23 mouse cellular contexts compared by ENCODE assay signal in genomic region chr13:60146231-60146630, GRCm38 (mm10). TPM values are rescaled to one million over a fixed set of nuclear protein-coding genes. Genes with fewer than 3 reads are reported as not detected.
DNase-seq lines count a peak whose midpoint lies in the region; ATAC-seq lines count a peak whose summit lies in the region.
"Had no signal": no experiment of that assay in that cellular context is flagged by ENCODE, and none has a peak within 500 bp of the region (broad histone marks: within the 10 kb centered on the region; RNA-seq: fewer than 3 reads in every experiment).

No protein-coding gene starts in this region.

- WGBS in hindbrain, embryonic 11.5 days = 28% methylated on average over 3 of the region's 3 CpGs
- 42% methylated on average over 3 of the region's 3 CpGs for WGBS in hindbrain, embryonic 16.5 days
- WGBS in midbrain, embryonic 11.5 days = 30% methylated on average over 3 of the region's 3 CpGs
- 27% methylated on average over 3 of the region's 3 CpGs for WGBS in midbrain, embryonic 13.5 days
- 45% methylated on average over 3 of the region's 3 CpGs for WGBS in embryonic facial prominence, embryonic 10.5 days
- 42% methylated on average over 3 of the region's 3 CpGs for whole genome bisulfite sequencing in embryonic facial prominence, embryonic 13.5 days

- no peak for ATAC-seq in hindbrain, embryonic 11.5 days (ENCODE audit: low FRiP score)
- no peak for ATAC-seq in hindbrain, embryonic 16.5 days
- ATAC-seq in midbrain, embryonic 11.5 days (ENCODE audit: low FRiP score) = no peak
- ATAC-seq in midbrain, embryonic 13.5 days = no peak
- ATAC-seq in embryonic facial prominence, embryonic 13.5 days (ENCODE audit: insufficient number of reproducible peaks, insufficient read depth, low FRiP score, low TSS enrichment, low read depth) = no peak
- ATAC-seq: CD4-positive, CD25-positive, alpha-beta regulatory T cell, adult 4 months; intestine, embryonic 16.5 days had no signal

- no peak for DNase-seq in hindbrain, embryonic 11.5 days (ENCODE audit: low spot score)
- DNase-seq in midbrain, embryonic 11.5 days (ENCODE audit: low spot score, missing footprints) = peak; percentile 93
- no peak for DNase-seq in embryonic facial prominence, embryonic 10.5 days (ENCODE audit: low spot score)
- DNase-seq in spleen, postnatal 36 days (ENCODE audit: low spot score in 2 of 2) = no peak
- no peak for DNase-seq in lung, adult 18-20 months
- DNase-seq: adrenal gland, postnatal 14 days; cerebellum, adult 11 months; cerebellum, adult 9-10 months; cerebellum, postnatal 36 days; gastrocnemius, adult 2 months; gastrocnemius, postnatal 36 days; heart, adult 18-20 months; heart, postnatal 36 days; kidney, adult 9 months; kidney, postnatal 36 days; layer of hippocampus, postnatal 36 days; lung, postnatal 36 days had no signal

- H3K36me3 ChIP-seq in hindbrain, embryonic 11.5 days (ENCODE audit: control insufficient read depth, insufficient read depth, low read length) = no peaks in the 10 kb centered on the region
- no peaks in the 10 kb centered on the region for H3K36me3 ChIP-seq in hindbrain, embryonic 16.5 days (ENCODE audit: control insufficient read depth, insufficient read depth, low read length)
- no peaks in the 10 kb centered on the region for H3K36me3 ChIP-seq in midbrain, embryonic 11.5 days (ENCODE audit: control insufficient read depth, insufficient read depth, low read length)
- H3K36me3 ChIP-seq in midbrain, embryonic 13.5 days = no peaks in the 10 kb centered on the region
- no peaks in the 10 kb centered on the region for H3K36me3 ChIP-seq in embryonic facial prominence, embryonic 10.5 days (replicated peaks)
- H3K36me3 ChIP-seq in embryonic facial prominence, embryonic 13.5 days = no peaks in the 10 kb centered on the region
- H3K36me3 ChIP-seq: forebrain, embryonic 15.5 days had no signal

- no peak overlapping the region for H3K4me3 ChIP-seq in hindbrain, embryonic 11.5 days (ENCODE audit: low read depth, low read length)
- no peak overlapping the region for H3K4me3 ChIP-seq in hindbrain, embryonic 16.5 days (ENCODE audit: low read length)
- no peak overlapping the region for H3K4me3 ChIP-seq in midbrain, embryonic 11.5 days (ENCODE audit: low read depth, low read length)
- no peak overlapping the region for H3K4me3 ChIP-seq in midbrain, embryonic 13.5 days (replicated peaks)
- no peak overlapping the region for H3K4me3 ChIP-seq in embryonic facial prominence, embryonic 10.5 days
- H3K4me3 ChIP-seq in embryonic facial prominence, embryonic 13.5 days = no peak overlapping the region
- H3K4me3 ChIP-seq: gastrocnemius, adult 2 months had no signal

- H3K9me3 ChIP-seq in hindbrain, embryonic 11.5 days (ENCODE audit: control insufficient read depth, low read length) = no peaks in the 10 kb centered on the region
- no peaks in the 10 kb centered on the region for H3K9me3 ChIP-seq in hindbrain, embryonic 16.5 days (ENCODE audit: control insufficient read depth, low read length)
- H3K9me3 ChIP-seq in midbrain, embryonic 11.5 days (ENCODE audit: control insufficient read depth, low read length) = no peaks in the 10 kb centered on the region; the same call in 1 of the 2 replicates
- H3K9me3 ChIP-seq in midbrain, embryonic 13.5 days = peaks cover under 1% of the 10 kb centered on the region; the same call in 1 of the 2 replicates
- H3K9me3 ChIP-seq in embryonic facial prominence, embryonic 10.5 days = peaks cover 4% of the 10 kb centered on the region; the same call in 1 of the 2 replicates
- H3K9me3 ChIP-seq in embryonic facial prominence, embryonic 13.5 days = no peaks in the 10 kb centered on the region; the same call in 1 of the 2 replicates
- H3K9me3 ChIP-seq: forebrain, embryonic 15.5 days had no signal

- no peak overlapping the region for H3K4me2 ChIP-seq in hindbrain, embryonic 11.5 days (replicated peaks; ENCODE audit: low read depth, low read length)
- H3K4me2 ChIP-seq in hindbrain, embryonic 16.5 days (ENCODE audit: low read length) = no peak overlapping the region
- peak overlapping the region; percentile 45; the same call in 1 of the 2 replicates for H3K4me2 ChIP-seq in midbrain, embryonic 11.5 days
- H3K4me2 ChIP-seq in midbrain, embryonic 13.5 days (replicated peaks) = no peak overlapping the region
- no peak overlapping the region for H3K4me2 ChIP-seq in embryonic facial prominence, embryonic 13.5 days

- peaks cover 6% of the 10 kb centered on the region; the same call in 1 of the 2 replicates for H3K4me1 ChIP-seq in hindbrain, embryonic 11.5 days (replicated peaks; ENCODE audit: control insufficient read depth, insufficient read depth, low read length)
- H3K4me1 ChIP-seq in hindbrain, embryonic 16.5 days (ENCODE audit: control insufficient read depth, insufficient read depth, low read depth, low read length) = peaks cover 11% of the 10 kb centered on the region
- H3K4me1 ChIP-seq in midbrain, embryonic 11.5 days (ENCODE audit: control insufficient read depth, insufficient read depth, low read length) = peaks cover 22% of the 10 kb centered on the region
- peaks cover 26% of the 10 kb centered on the region for H3K4me1 ChIP-seq in midbrain, embryonic 13.5 days (replicated peaks)
- H3K4me1 ChIP-seq in embryonic facial prominence, embryonic 10.5 days = peaks cover 60% of the 10 kb centered on the region
- H3K4me1 ChIP-seq in embryonic facial prominence, embryonic 13.5 days = peaks cover 27% of the 10 kb centered on the region

- no peaks in the 10 kb centered on the region for H3K27me3 ChIP-seq in hindbrain, embryonic 11.5 days (ENCODE audit: control insufficient read depth, insufficient read depth, low read length)
- H3K27me3 ChIP-seq in hindbrain, embryonic 16.5 days (replicated peaks; ENCODE audit: control insufficient read depth, insufficient read depth, low read length) = no peaks in the 10 kb centered on the region
- H3K27me3 ChIP-seq in midbrain, embryonic 11.5 days (ENCODE audit: control insufficient read depth, insufficient read depth, low read length) = no peaks in the 10 kb centered on the region; the same call in 1 of the 2 replicates
- peaks cover 15% of the 10 kb centered on the region for H3K27me3 ChIP-seq in midbrain, embryonic 13.5 days
- peaks cover 47% of the 10 kb centered on the region for H3K27me3 ChIP-seq in embryonic facial prominence, embryonic 10.5 days (replicated peaks; ENCODE audit: low read depth, poor library complexity, severe bottlenecking)
- H3K27me3 ChIP-seq in embryonic facial prominence, embryonic 13.5 days = no peaks in the 10 kb centered on the region
- H3K27me3 ChIP-seq: forebrain, embryonic 15.5 days had no signal

- H3K9ac ChIP-seq in hindbrain, embryonic 11.5 days (ENCODE audit: low read depth, low read length) = no peak overlapping the region
- H3K9ac ChIP-seq in hindbrain, embryonic 16.5 days (ENCODE audit: low read depth, low read length) = no peak overlapping the region
- no peak overlapping the region for H3K9ac ChIP-seq in midbrain, embryonic 11.5 days (ENCODE audit: low read length)
- no peak overlapping the region for H3K9ac ChIP-seq in midbrain, embryonic 13.5 days (replicated peaks)
- no peak overlapping the region for H3K9ac ChIP-seq in embryonic facial prominence, embryonic 13.5 days

- H3K27ac ChIP-seq in hindbrain, embryonic 11.5 days (ENCODE audit: low read depth, low read length) = peak overlapping the region; percentile 76
- no peak overlapping the region for H3K27ac ChIP-seq in hindbrain, embryonic 16.5 days (ENCODE audit: low read depth, low read length)
- H3K27ac ChIP-seq in midbrain, embryonic 11.5 days (ENCODE audit: low read depth, low read length) = peak overlapping the region; percentile 81
- no peak overlapping the region for H3K27ac ChIP-seq in midbrain, embryonic 13.5 days
- peak overlapping the region; percentile 92; the same call in 1 of the 2 replicates for H3K27ac ChIP-seq in embryonic facial prominence, embryonic 10.5 days (replicated peaks)
- H3K27ac ChIP-seq in embryonic facial prominence, embryonic 13.5 days = 0 out of 2 replicates have a peak overlapping the region, but pooled peaks have one; percentile 3
- H3K27ac ChIP-seq: gastrocnemius, adult 2 months had no signal

RNA-seq across cellular contexts. Expression of gene Gas1, which starts 30.9 kb away (rescaled TPM):
- 106 and 124 TPM in 2 replicates for polyA plus RNA-seq in hindbrain, embryonic 11.5 days (2014; fragmentation: Nextera tagmentation; extraction: Ambion mirVana)
- polyA plus RNA-seq in hindbrain, embryonic 16.5 days (2015; fragmentation: Nextera tagmentation; extraction: Ambion mirVana) = 11.7 and 14.6 TPM in 2 replicates
- 87.2 and 103 TPM in 2 replicates for polyA plus RNA-seq in midbrain, embryonic 11.5 days (2014; fragmentation: Nextera tagmentation; extraction: Ambion mirVana)
- 17.5 and 30.6 TPM in 2 replicates for polyA plus RNA-seq in midbrain, embryonic 13.5 days (2015; fragmentation: Nextera tagmentation; extraction: Ambion mirVana)
- polyA plus RNA-seq in embryonic facial prominence, embryonic 10.5 days (2016; fragmentation: Nextera tagmentation; extraction: Ambion mirVana) = 77.9 and 78.3 TPM in 2 replicates
- 188 and 209 TPM in 2 replicates for polyA plus RNA-seq in embryonic facial prominence, embryonic 13.5 days (2015; fragmentation: Nextera tagmentation; extraction: Ambion mirVana)
- polyA plus RNA-seq: CD4-positive, CD25-positive, alpha-beta regulatory T cell, adult 4 months had no signal

Comparison
In these comparisons a context has a peak if more than half of its experiments do, and no peak if none do; other contexts are left out.
1. H3K27ac ChIP-seq: peak in hindbrain, embryonic 11.5 days (single experiment), midbrain, embryonic 11.5 days (single experiment), embryonic facial prominence, embryonic 10.5 days (single experiment) and embryonic facial prominence, embryonic 13.5 days (single experiment); none in hindbrain, embryonic 16.5 days (single experiment) and midbrain, embryonic 13.5 days (single experiment).